Mouse (Mus musculus) gastrocnemius, postnatal 25 days (tissue): ENCODE data around the gene Tex22. TPM values are rescaled to one million over a fixed set of nuclear protein-coding genes. Genes with fewer than 3 reads are reported as not detected.

Experiments
- DNase-seq: peaks from one replicate; pipeline ENCODE4 v3.0.0; 2022
- total RNA-seq, 2 experiments: library from RNA; stranded (reverse); gene quantifications; 1 replicate in 1 of 2; 2 replicates in 1 of 2; pipeline ENCODE4 v1.2.3; 2021

The Tex22 gene
- total RNA-seq, 2 experiments from 2014 or later, result not detected

DNA sequence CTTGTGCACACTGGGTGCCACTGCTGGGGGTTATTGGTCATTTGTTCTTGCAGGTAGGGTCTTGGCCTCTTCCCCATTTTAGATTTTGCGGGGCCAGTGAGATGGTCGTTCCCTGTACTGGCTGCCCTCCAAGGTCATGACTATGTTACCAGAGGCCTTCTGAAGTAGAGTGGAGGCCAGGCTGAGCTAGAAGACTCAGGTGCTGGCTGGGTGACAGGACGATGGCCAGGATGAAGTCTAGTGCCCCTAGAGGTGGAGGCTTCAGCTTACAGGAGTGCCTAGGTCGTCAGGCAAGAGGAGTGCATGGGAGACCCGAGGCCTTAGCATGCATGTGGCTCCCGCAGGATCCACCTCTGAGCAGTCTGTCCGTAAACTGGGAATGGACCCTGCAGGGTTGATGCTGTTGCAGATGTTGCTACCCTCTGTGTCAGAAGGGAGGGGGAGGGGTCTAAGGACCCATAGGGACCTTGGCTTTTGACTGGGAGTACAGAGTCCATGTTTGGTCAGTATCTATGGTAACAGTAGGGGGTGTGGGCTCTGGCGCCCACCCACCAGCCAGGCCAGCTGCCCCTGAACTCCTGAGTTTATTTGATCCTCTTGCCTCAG is 29.6 kb downstream of the Tex22 start:
- DNase-seq, result no peak

- DNase-seq, result no peak
Measured at GRCm38 (mm10) chr12:113106386-113106785, 32.1 kb downstream of the Tex22 start.

GRCm38 (mm10) chr12:113107431-113108124 is 33.3 kb downstream of the Tex22 start:
- no peak for DNase-seq

GRCm38 (mm10) chr12:113108528-113109283 is 34.4 kb downstream of the Tex22 start:
- no peak for DNase-seq

DNA sequence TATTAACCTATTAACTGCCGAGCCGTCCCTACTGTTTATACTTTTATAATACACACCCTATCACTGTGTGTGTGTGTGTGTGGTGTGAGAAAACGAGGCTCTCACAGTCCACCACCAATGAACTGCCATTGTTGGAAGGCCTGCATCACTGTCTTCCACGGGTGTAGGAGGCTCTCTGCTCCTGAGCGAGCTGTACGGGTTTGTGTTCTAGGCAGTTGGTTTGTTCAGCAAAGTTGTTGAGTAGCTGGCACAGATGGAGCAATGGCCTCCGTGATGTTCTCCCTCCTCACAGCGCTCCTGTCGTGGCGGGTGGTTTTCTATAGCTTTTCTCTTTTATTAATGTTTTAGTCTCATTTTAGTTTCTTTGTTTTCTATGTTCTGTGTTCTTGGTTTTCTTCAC is 35.5 kb downstream of the Tex22 start:
- no peak for DNase-seq

- no peak for DNase-seq
Measured at GRCm38 (mm10) chr12:113114141-113114540, 39.8 kb downstream of the Tex22 start.

DNA sequence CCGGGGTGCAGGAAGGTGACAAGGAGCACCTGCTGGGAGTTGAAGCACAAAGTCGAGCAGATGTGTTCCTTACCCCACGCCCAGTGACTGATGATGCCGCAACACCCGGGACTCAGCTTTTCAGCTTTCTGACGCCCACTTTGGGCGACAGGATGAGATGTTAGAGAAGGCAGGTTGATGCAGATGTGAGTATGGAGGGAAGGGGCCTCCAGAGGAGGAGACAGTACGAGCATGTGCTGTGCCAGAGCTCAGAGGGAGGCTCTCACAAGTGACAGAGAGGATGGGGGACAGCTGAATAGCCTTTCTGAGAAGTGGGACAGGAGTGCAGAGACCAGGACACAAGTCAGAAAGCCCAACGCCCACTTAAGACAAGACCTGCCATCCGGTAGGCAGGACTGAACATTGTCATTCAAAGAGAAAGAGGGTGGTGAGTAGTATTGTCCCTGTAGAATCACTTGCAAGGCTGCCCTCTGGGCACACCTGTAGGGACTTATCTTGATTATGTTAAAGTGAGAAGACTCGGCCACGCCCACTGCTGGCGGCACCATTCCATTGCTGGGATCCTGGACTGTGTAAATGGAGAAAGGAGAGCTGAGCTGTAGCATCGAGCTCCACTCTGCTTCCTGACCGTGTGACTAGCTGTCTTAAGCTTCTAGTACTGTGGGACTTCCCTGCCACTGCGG is 40.7 kb downstream of the Tex22 start:
- DNase-seq, result no peak

DNA sequence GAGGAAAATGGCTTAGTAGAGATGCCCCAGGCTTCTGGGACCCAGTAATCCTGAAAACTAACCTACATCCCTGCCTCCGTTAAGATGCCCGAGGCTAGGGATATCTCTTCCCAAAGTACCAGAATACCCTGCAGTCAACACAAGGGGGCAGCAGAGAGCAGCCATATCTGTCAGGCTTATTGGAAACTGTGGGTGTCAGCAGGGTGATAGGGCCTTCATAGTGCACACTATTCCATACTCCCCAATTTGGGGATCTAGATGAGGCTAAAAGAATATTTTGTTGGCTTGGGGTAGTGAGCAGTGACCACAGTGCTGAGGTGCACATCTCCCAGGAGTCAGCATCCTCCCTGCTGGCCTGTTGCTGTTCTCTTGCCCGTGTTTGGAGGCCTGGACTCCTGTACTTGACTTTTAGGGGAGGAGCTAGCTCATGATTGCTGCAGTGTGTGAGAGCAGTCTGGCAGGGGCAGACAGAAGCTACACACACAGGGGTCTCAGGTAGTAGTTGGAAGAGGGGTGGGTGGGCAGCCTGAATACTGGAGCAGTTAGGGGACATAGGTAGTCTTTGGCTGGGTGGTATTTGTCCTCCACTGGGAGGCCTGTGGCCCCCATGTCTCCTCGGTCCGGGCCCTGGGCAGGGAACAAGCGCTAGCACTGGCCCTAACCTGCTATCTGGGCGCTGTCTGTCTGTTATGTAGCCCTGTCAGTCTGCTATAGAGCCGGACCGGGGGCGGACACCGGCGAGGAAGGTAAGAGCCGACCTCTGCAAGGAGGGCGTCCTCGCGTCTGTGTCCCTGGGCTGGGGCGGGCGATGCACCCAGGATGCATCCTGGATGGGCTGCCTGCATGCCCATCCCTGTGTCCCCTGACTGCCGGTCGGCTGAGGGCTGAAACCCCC is 45.5 kb downstream of the Tex22 start:
- DNase-seq, result peak; percentile 71

- DNase-seq, result peak; percentile 65
Measured at GRCm38 (mm10) chr12:113124726-113125125, 50.4 kb downstream of the Tex22 start.

DNA sequence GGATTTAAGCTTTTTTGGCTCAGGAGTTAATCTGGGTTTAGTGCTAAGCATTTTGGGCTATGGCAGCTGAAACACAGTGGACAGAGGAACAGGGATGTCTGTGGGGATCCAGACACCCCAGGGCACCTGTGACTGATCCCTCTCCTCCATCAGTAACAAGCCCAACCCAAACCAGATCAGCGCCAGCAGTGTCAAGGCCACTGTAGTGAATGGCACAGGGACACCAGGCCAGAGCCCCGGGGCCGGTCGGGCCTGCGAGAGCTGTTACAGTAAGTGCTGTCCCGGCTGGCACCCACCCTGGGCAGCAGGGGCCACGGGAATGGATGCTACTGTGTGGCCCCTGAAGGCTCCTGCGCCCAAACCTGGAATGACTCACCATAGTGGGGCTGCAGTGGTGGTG is 56.4 kb downstream of the Tex22 start:
- DNase-seq, result no peak

DNA sequence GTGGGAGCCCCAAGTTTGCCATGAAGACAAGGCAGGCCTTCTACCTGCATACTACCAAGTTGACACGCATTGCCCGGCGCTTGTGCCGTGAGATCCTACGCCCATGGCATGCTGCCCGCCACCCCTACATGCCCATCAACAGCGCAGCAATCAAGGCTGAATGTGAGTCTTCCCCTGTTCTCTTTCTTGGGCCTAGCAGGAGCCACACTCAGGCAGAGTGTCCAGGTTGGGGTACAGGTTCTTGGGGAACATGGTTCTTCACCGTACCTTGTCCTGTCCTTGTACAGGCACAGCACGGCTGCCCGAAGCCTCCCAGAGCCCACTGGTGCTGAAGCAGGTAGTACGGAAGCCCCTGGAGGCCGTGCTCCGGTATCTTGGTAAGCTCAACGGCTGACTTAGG is 57.3 kb downstream of the Tex22 start:
- no peak for DNase-seq

DNA sequence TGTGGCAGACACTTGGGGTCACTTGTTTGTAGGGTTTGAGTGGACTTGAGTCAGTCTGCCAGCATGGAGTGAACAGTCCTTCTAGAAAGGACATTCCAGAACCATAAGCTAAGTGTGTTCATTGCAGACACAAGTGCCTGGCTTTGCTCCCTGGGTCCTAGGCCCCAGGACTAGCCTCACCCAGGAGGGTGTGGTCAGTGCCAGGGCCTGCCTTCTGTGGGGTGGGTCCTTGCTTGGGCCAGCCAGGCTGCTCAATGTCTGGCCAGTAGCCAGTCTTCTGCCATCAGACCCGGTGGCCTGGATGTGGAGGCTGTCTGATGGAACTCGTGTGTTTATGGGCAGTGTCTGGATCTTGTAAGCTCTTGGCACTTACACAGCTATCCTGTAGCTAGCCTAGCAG is 58.3 kb downstream of the Tex22 start:
- DNase-seq, result peak; percentile 78

DNA sequence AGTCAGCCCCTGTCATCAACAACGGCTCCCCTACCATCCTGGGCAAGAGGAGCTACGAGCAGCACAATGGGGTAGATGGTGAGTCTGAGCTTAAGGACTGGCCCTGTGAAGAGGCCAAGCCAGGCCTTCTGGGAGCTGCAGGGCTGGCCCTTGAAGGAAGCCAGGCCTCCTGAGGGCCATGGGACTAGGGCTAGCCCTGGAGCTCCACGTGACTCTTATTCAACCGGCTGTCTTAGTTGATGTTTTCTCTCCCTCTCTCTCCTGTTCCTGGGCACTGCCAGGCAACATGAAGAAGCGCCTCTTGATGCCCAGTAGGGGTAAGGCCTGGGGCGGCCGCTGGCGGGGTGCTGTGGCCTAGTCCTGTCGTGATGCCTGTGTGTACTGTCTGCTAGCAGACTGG is 59.0 kb downstream of the Tex22 start:
- DNase-seq, result no peak

- no peak for DNase-seq
Measured at GRCm38 (mm10) chr12:113133861-113134403, 59.6 kb downstream of the Tex22 start.

- DNase-seq, result no peak
Measured at GRCm38 (mm10) chr12:113134502-113134901, 60.2 kb downstream of the Tex22 start.

DNA sequence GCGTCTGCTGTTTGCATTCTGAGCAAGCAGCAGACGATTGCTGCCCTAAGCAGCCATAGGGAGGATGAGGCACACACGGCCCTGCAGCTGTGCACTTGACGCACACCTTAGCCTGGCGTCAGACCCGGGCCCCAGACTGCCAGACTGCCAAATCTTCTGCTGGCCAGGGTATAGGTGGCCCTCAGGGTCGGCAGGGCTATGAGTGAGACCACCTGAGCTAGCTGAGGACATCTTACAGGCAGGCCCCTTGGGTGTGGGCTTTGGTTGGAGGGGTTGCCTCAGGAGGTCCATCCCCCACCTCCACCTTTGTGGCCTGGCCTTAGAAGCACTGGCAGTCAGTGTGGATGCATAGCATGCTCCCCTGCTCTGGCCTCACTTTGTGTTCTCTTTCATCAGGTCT is 61.1 kb downstream of the Tex22 start:
- no peak for DNase-seq

- DNase-seq, result no peak
Measured at GRCm38 (mm10) chr12:113136492-113137020, 62.3 kb downstream of the Tex22 start.

DNA sequence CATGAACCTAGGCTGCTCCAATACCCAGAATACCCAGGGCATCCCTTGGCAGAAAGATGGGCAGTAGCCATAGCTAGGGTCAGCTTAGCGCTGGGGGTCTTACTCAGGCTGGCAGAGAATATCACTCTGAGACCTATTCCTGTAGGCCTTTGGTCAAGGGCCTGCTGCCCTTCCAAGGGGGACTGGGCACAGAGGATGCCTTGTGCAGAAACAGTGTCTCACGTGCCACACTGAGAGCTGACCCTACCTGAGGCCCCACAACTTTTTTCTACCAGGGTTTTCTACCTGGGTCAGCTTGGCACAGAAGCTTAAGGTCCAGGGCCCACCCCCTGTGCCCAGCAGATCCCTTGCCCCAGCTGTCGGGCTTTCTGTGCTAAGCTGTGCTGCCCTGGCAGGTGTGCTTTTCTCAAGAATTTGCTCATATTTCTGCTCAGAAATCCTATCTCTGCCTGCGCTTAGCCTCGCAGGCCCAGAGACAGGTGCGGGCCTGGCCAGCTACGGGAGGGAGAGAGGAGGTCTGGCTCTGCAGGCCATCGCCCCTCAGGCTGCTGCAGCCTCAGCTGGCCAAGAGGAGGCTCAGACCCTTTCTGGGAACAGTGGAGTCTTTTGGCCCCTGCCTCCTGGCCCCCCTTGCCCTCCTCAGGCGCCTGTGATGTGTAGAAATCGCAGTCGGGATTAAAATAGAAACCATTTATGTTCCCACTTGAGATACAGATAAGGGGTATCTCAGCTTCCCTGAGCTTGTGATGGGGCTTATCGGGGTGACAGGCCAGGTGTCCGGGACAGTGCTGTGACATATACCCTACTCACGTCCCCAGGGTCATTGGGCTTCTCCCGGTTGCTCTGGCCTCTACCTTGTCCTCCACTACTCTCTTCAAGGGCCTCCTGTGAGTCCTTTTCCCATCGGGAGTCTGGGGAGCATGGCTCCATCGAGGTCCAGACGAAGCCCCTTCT is 63.2 kb downstream of the Tex22 start:
- no peak for DNase-seq

GRCm38 (mm10) chr12:113138291-113138690 is 64.0 kb downstream of the Tex22 start:
- no peak for DNase-seq
